Mouse (Mus musculus) neural tube, postnatal 0 days (tissue): ENCODE measurements around the gene Zfp934. TPM values are rescaled to one million over a fixed set of nuclear protein-coding genes. Genes with fewer than 3 reads are reported as not detected.

Experiments used
- microRNA-seq: library from miRNA; unstranded; fragments of <30 nt; microRNA quantifications from one replicate; pipeline ENCODE4, GENCODE M21; 2016
- polyA plus RNA-seq: library from polyadenylated mRNA; unstranded; fragments of >200 nt; fragmentation: Nextera tagmentation; extraction: Ambion mirVana; gene quantifications from 2 replicates; pipeline ENCODE4 v1.2.1, GENCODE M21; 2015

Gene Zfp934
- 8.3 and 8.9 TPM in 2 replicates for polyA plus RNA-seq

GRCm38 (mm10) chr13:62571099-62571498, at the start of gene Zfp934:
Gene Zfp934, minus strand, starts transcription at chr13:62571199.

GRCm38 (mm10) chr13:62558189-62559110, 12.5 kb downstream of the Zfp934 start, which contains the start of gene Zfp935:
Gene Zfp935, minus strand, starts transcription at chr13:62558511.

GRCm38 (mm10) chr13:62466424-62467334, 104.3 kb downstream of the Zfp934 start, which contains the start of gene Gm49359:
Gene Gm49359, minus strand, starts transcription at chr13:62466832.

Small RNA genes lying within 50 kb of the gene (microRNA-seq; reads per million reads assigned to microRNA genes)
- gene Gm22256, result not detected

Other genes with a start within 250 kb of the Zfp934 start
- 2.0 and 2.5 TPM in 2 replicates for gene Gm3604, start 188.0 kb downstream of the Zfp934 start, polyA plus RNA-seq
- gene Gm49359, start 104.4 kb downstream of the Zfp934 start, polyA plus RNA-seq, result 7.1 and 10.5 TPM in 2 replicates
- gene Zfp935, start 12.7 kb downstream of the Zfp934 start, polyA plus RNA-seq, result 1.6 TPM in 1 of 2 replicates, not detected in the other
- gene 6720489N17Rik, start 53.0 kb upstream of the Zfp934 start, polyA plus RNA-seq, result 4.5 and 5.2 TPM in 2 replicates
- gene Platr25, start 189.5 kb upstream of the Zfp934 start, polyA plus RNA-seq, result 16.6 and 18.1 TPM in 2 replicates
- gene Gm5141, start 214.6 kb upstream of the Zfp934 start, polyA plus RNA-seq, result 7.5 and 7.7 TPM in 2 replicates